10 mouse cellular contexts compared by ENCODE assay signal in the genomic region with DNA sequence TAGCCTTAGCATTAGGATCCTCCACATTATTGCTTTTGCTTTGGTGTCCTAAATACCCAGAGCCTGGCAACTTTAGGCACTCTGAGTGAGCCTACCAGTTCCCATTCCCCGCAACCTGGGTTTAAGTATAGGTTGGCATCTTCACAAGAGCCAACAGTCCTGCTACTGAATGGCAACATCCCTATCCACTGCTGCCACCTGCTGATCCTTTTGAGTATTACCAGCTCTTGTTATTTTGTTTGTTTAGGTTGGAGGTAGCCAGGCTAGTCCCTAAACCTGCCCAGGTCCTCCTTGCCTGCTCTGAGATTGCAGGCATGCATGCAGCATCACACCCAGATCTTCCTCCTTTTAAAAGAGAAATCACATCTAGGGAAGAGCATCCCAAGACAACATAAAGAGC. TPM values are rescaled to one million over a fixed set of nuclear protein-coding genes. Genes with fewer than 3 reads are reported as not detected.
DNase-seq lines count a peak whose midpoint lies in the region; ATAC-seq and TF ChIP-seq lines count a peak whose summit lies in the region.
"Not testable (repeated sequence)": the region's sequence is repeated elsewhere in the genome, so short reads cannot be mapped to it uniquely, and the experiment has no call there.
"Had no signal": no experiment of that assay in that cellular context is flagged by ENCODE, and none has a peak within 500 bp of the region (broad histone marks: within the 10 kb centered on the region; RNA-seq: fewer than 3 reads in every experiment).

No protein-coding gene starts in this region.

- not testable (repeated sequence) for TF ChIP-seq EP300 in ES-Bruce4 (IDR thresholded peaks at IDR 0.05; ENCODE audit: insufficient read depth, low read depth, low read length)

- H3K27me3 ChIP-seq in ES-Bruce4 (ENCODE audit: control insufficient read depth, insufficient read depth, low read length, poor library complexity, severe bottlenecking); cerebellum, adult 2 months (ENCODE audit: control insufficient read depth, insufficient read depth, low read length); hindbrain, embryonic 15.5 days: not testable (repeated sequence)

- H3K4me1 ChIP-seq in ES-Bruce4 (ENCODE audit: control insufficient read depth, insufficient read depth, low read length); cerebellum, adult 2 months (ENCODE audit: control insufficient read depth, insufficient read depth, low read length); hindbrain, embryonic 15.5 days (replicated peaks): not testable (repeated sequence)
- peaks cover 11% of the 10 kb centered on the region for H3K4me1 ChIP-seq in lung, adult 2 months (ENCODE audit: control insufficient read depth, insufficient read depth, low read length)

- not testable (repeated sequence) for H3K27ac ChIP-seq in ES-Bruce4 (ENCODE audit: insufficient read depth, low read length); cerebellum, adult 2 months (ENCODE audit: insufficient read depth, low read length); hindbrain, embryonic 15.5 days (replicated peaks)

- H3K4me3 ChIP-seq in ES-Bruce4 (ENCODE audit: low read depth, low read length); cerebellum, adult 2 months (replicated peaks; ENCODE audit: insufficient read depth, low read depth, low read length); hindbrain, embryonic 15.5 days: not testable (repeated sequence)
- peak overlapping the region; percentile 10 for H3K4me3 ChIP-seq in lung, adult 2 months (replicated peaks; ENCODE audit: extremely low read depth, low read depth, low read length)

- not testable (repeated sequence) for H3K9ac ChIP-seq in ES-Bruce4 (ENCODE audit: low read depth, poor library complexity, severe bottlenecking); hindbrain, embryonic 15.5 days

- peak; percentile 73 to 79 for DNase-seq in cerebellum, adult 2 months
- DNase-seq in frontal cortex, postnatal 10 days (ENCODE audit: low spot score in 2 of 2) = peak; percentile 47 to 72
- peak; percentile 84 for DNase-seq in layer of hippocampus, adult 9-11 months
- DNase-seq in lung, adult 2 months = peak; percentile 64
- DNase-seq in thymus, postnatal 10 days (ENCODE audit: low spot score in 2 of 2) = peak; percentile 59 to 74

- not testable (repeated sequence) for H3K4me2 ChIP-seq in hindbrain, embryonic 15.5 days

- H3K9me3 ChIP-seq in ES-Bruce4 (replicated peaks; ENCODE audit: control insufficient read depth, insufficient read depth, low read length, poor library complexity, severe bottlenecking); hindbrain, embryonic 15.5 days: not testable (repeated sequence)

- H3K36me3 ChIP-seq in ES-Bruce4 (ENCODE audit: control insufficient read depth, insufficient read depth, low read length, poor library complexity, severe bottlenecking); hindbrain, embryonic 15.5 days: not testable (repeated sequence)

- ATAC-seq in hindbrain, embryonic 15.5 days (ENCODE audit: low FRiP score, low read depth) = peak; percentile 36; the same call in 1 of the 2 replicates
- ATAC-seq in neutrophil, adult 5-6 weeks (ENCODE audit: extremely low read depth, insufficient number of reproducible peaks, low FRiP score, poor library complexity, severe bottlenecking) = peak; percentile 84

- 8% methylated on average over 1 of the region's 1 CpGs for WGBS in cerebellum, adult 2 months
- WGBS in hindbrain, embryonic 15.5 days = 30% methylated on average over 1 of the region's 1 CpGs
- 3% methylated on average over 1 of the region's 1 CpGs for WGBS in lung, adult 2 months

- TF ChIP-seq CTCF in ES-Bruce4 (IDR thresholded peaks at IDR 0.05; ENCODE audit: low read depth, low read length) = peak; percentile 24
- TF ChIP-seq CTCF in cerebellum, adult 2 months (IDR thresholded peaks at IDR 0.05; ENCODE audit: borderline replicate concordance, insufficient read depth, low read depth, low read length) = peak; percentile 64; the same call in 1 of the 2 replicates
- peak; percentile 44 for TF ChIP-seq CTCF in lung, adult 2 months (IDR thresholded peaks at IDR 0.05; ENCODE audit: insufficient read depth, low read length)

- TF ChIP-seq POLR2A in ES-Bruce4 (IDR thresholded peaks at IDR 0.05; ENCODE audit: insufficient read depth, low read length); cerebellum, adult 2 months (IDR thresholded peaks at IDR 0.05; ENCODE audit: borderline replicate concordance, insufficient read depth, low read length); lung, adult 2 months (IDR thresholded peaks at IDR 0.05; ENCODE audit: borderline replicate concordance, extremely low read depth, low read depth, low read length): not testable (repeated sequence)

RNA-seq across cellular contexts. Expression of a gene that starts 7.3 kb away (rescaled TPM):
- polyA plus RNA-seq in ES-Bruce4 (2011; ENCODE audit: insufficient read depth, insufficient read length, low read depth, missing spikeins) = 3.2 and 3.6 TPM in 2 replicates
- polyA plus RNA-seq in cerebellum, adult 2 months (2012; rRNA removed) = 2.9 TPM in 2 replicates
- polyA plus RNA-seq in hindbrain, embryonic 15.5 days (2015; fragmentation: Nextera tagmentation; extraction: Ambion mirVana) = 5.0 TPM in 2 replicates
- polyA plus RNA-seq in lung, adult 2 months (2012; rRNA removed) = 61.7 and 72.5 TPM in 2 replicates
- total RNA-seq in neutrophil, adult 5-6 weeks (2017) = 2.2 and 2.3 TPM in 2 replicates

RNA-seq across cellular contexts. Expression of a gene that starts 7.4 kb away (rescaled TPM):
- 7.0 and 7.2 TPM in 2 replicates for polyA plus RNA-seq in ES-Bruce4 (2011; ENCODE audit: insufficient read depth, insufficient read length, low read depth, missing spikeins)
- polyA plus RNA-seq in cerebellum, adult 2 months (2012; rRNA removed) = 11.5 and 12.4 TPM in 2 replicates
- 16.4 and 17.6 TPM in 2 replicates for polyA plus RNA-seq in hindbrain, embryonic 15.5 days (2015; fragmentation: Nextera tagmentation; extraction: Ambion mirVana)
- 581 and 650 TPM in 2 replicates for polyA plus RNA-seq in lung, adult 2 months (2012; rRNA removed)
- total RNA-seq in neutrophil, adult 5-6 weeks (2017) = 2.0 and 2.1 TPM in 2 replicates

RNA-seq across cellular contexts. Expression of a gene that starts 15.9 kb away (rescaled TPM):
- polyA plus RNA-seq in ES-Bruce4 (2011; ENCODE audit: insufficient read depth, insufficient read length, low read depth, missing spikeins) = not detected in 2 replicates
- polyA plus RNA-seq in cerebellum, adult 2 months (2012; rRNA removed) = not detected in 2 replicates
- polyA plus RNA-seq in hindbrain, embryonic 15.5 days (2015; fragmentation: Nextera tagmentation; extraction: Ambion mirVana) = not detected in 2 replicates
- 0.08 TPM in 1 of 2 replicates, not detected in the other for polyA plus RNA-seq in lung, adult 2 months (2012; rRNA removed)
- total RNA-seq in neutrophil, adult 5-6 weeks (2017) = not detected in 2 replicates
- polyA plus RNA-seq: heart, embryonic 14.5 days; testis, adult 2 months had no signal

RNA-seq across cellular contexts. Expression of a gene that starts 24.1 kb away (rescaled TPM):
- not detected in 2 replicates for polyA plus RNA-seq in ES-Bruce4 (2011; ENCODE audit: insufficient read depth, insufficient read length, low read depth, missing spikeins)
- polyA plus RNA-seq in cerebellum, adult 2 months (2012; rRNA removed) = not detected in 2 replicates
- polyA plus RNA-seq in hindbrain, embryonic 15.5 days (2015; fragmentation: Nextera tagmentation; extraction: Ambion mirVana) = 0.05 and 0.08 TPM in 2 replicates
- polyA plus RNA-seq in lung, adult 2 months (2012; rRNA removed) = 3.1 and 3.6 TPM in 2 replicates
- total RNA-seq in neutrophil, adult 5-6 weeks (2017) = not detected in 2 replicates
- polyA plus RNA-seq: heart, embryonic 14.5 days had no signal

RNA-seq across cellular contexts. Expression of a gene that starts 25.4 kb away (rescaled TPM):
- polyA plus RNA-seq in ES-Bruce4 (2011; ENCODE audit: insufficient read depth, insufficient read length, low read depth, missing spikeins) = not detected in 2 replicates
- polyA plus RNA-seq in cerebellum, adult 2 months (2012; rRNA removed) = 0.61 and 0.81 TPM in 2 replicates
- polyA plus RNA-seq in hindbrain, embryonic 15.5 days (2015; fragmentation: Nextera tagmentation; extraction: Ambion mirVana) = 0.84 and 1.4 TPM in 2 replicates
- polyA plus RNA-seq in lung, adult 2 months (2012; rRNA removed) = 12.1 and 19.2 TPM in 2 replicates
- total RNA-seq in neutrophil, adult 5-6 weeks (2017) = 227 and 232 TPM in 2 replicates

Comparison
In these comparisons a context has a peak if more than half of its experiments do, and no peak if none do; other contexts are left out.
1. RNA of a gene that starts 7.3 kb away (polyA plus RNA-seq): 61.7 to 72.5 TPM in lung, adult 2 months; 5.0 TPM in hindbrain, embryonic 15.5 days, 3.2 to 3.6 TPM in ES-Bruce4 and 2.9 TPM in cerebellum, adult 2 months; every median in the first group is over 10 times any median in the second.
2. RNA of a gene that starts 7.4 kb away (polyA plus RNA-seq): 581 to 650 TPM in lung, adult 2 months; 16.4 to 17.6 TPM in hindbrain, embryonic 15.5 days, 11.5 to 12.4 TPM in cerebellum, adult 2 months and 7.0 to 7.2 TPM in ES-Bruce4; every median in the first group is over 10 times any median in the second.
3. Peak in every context shown above with its lines, with median percentiles within 50 percentile points of each other: CTCF ChIP-seq and DNase-seq.